Mouse (Mus musculus): Measurements from ENCODE around the gene Gm7168. TPM values are rescaled to one million over a fixed set of nuclear protein-coding genes. Genes with fewer than 3 reads are reported as not detected.
"Not testable (repeated sequence)": the region's sequence is repeated elsewhere in the genome, so short reads cannot be mapped to it uniquely, and the experiment has no call there.

Gm7168 gene
- not detected in 2 replicates for total RNA-seq (2012; rRNA removed)
- total RNA-seq (2014; rRNA removed) = not detected in 2 replicates
- polyA plus RNA-seq (2012; ENCODE audit: insufficient read length, low read depth) = not detected in 2 replicates

DNA sequence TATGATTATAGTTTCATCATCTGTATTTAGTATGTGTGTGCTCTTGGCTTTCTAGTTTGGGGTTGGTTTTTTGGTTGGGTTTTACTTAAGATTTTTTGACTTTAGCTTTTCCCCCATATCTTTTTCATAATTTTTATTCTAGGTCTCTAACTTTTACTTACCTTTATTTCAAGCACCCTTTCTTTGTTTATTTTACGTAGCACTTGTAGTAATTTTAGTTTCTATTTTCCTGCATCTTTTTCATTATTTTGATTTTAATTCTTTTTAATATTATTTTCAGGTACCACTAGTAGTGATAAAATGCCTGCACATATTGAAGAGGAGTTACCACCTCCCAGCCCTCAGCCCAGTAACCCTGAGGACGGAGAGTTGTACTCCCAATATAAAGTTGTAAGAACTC is at the start of gene Gm7168:
Gm7168 (plus strand) TSS at position 301 of the 400 bp plus-strand sequence.
- H3K27ac ChIP-seq (ENCODE audit: insufficient read depth, low read depth); H3K4me1 ChIP-seq (ENCODE audit: control insufficient read depth in 1 of 2, insufficient read depth in 2 of 2); H3K9ac ChIP-seq (ENCODE audit: insufficient read depth, low read depth); DNase-seq (ENCODE audit: extremely low read depth); in situ Hi-C loops (cut with MboI; ENCODE audit: low pct_ligation_motif_present, low pct_unique_long_range_greater_than_20kb, low sequenced_read_pairs); H3K27me3 ChIP-seq (replicated peaks); H3K9me3 ChIP-seq (replicated peaks; ENCODE audit: low read length); H3K36me3 ChIP-seq (replicated peaks in 1 of 2; ENCODE audit: control insufficient read depth in 1 of 2, insufficient read depth in 1 of 2, low read length in 1 of 2); H3K4me3 ChIP-seq (replicated peaks in 1 of 3; ENCODE audit: low read depth in 2 of 3, low read length in 2 of 3, poor library complexity in 1 of 3); dilution Hi-C loops (cut with MboI; ENCODE audit: extremely low pct_ligation_motif_present, extremely low pct_unique_long_range_greater_than_20kb, low sequenced_read_pairs); H3K4me2 ChIP-seq (ENCODE audit: insufficient read depth, low read depth, poor library complexity, severe bottlenecking); H3K79me2 ChIP-seq (replicated peaks; ENCODE audit: control insufficient read depth, extremely low read depth, insufficient read depth, poor library complexity, severe bottlenecking): not testable (repeated sequence)

DNA sequence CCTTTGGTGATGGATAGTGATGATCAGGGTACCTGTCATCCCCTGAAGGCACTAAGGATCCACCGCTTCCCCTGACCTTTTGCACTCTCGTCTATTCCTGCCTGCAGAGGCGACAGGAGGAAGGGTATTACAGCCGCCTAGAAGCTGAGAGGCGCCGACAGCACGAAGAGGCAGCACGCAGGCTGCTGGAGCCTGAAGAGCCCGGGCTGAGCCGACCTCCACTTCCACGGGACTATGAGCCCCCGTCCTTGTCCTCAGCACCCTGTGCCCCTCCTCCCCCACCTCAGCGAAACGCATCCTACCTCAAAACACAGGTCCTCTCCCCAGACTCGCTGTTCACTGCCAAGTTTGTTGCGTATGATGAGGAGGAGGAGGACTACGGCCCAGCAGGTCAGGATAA is 49.3 kb upstream of the Gm7168 start:
- H3K36me3 ChIP-seq (replicated peaks in 1 of 2; ENCODE audit: control insufficient read depth in 1 of 2, insufficient read depth in 1 of 2, low read length in 1 of 2) = peaks cover 10 to 13% of the 10 kb centered on the region in 2 experiments
- no peak for TF ChIP-seq MAX (IDR thresholded peaks at IDR 0.05; ENCODE audit: low read length)
- no peak for TF ChIP-seq UBTF (IDR thresholded peaks at IDR 0.05; ENCODE audit: low read depth, low read length)
- TF ChIP-seq NELFE (IDR thresholded peaks at IDR 0.05; ENCODE audit: low read depth, low read length) = no peak
- no peak for TF ChIP-seq MXI1 (IDR thresholded peaks at IDR 0.05; ENCODE audit: low read depth, low read length)
- TF ChIP-seq USF1 (IDR thresholded peaks at IDR 0.05; ENCODE audit: low read depth, low read length) = no peak
- TF ChIP-seq MAZ (IDR thresholded peaks at IDR 0.05; ENCODE audit: low read depth, low read length) = no peak
- TF ChIP-seq ZNF384 (IDR thresholded peaks at IDR 0.05; ENCODE audit: low read depth, low read length) = no peak
- no peak for TF ChIP-seq E2F4 (IDR thresholded peaks at IDR 0.05; ENCODE audit: insufficient replicate concordance, low read depth, low read length)
- TF ChIP-seq RAD21 (IDR thresholded peaks at IDR 0.05; ENCODE audit: low read depth, low read length) = no peak
- TF ChIP-seq TBP (conservative IDR thresholded peaks at IDR 0.05; ENCODE audit: low read depth, low read length) = no peak
- TF ChIP-seq CTCF (conservative IDR thresholded peaks at IDR 0.05 in 1 of 2, IDR thresholded peaks at IDR 0.05 in 1 of 2; ENCODE audit: low read depth in 2 of 2, low read length in 2 of 2) = no peak
- no peak for TF ChIP-seq KAT2A (IDR thresholded peaks at IDR 0.05; ENCODE audit: insufficient replicate concordance, low read length)
- no peak for TF ChIP-seq CHD2 (IDR thresholded peaks at IDR 0.05; ENCODE audit: low read length)
- no peak for TF ChIP-seq BHLHE40 (IDR thresholded peaks at IDR 0.05; ENCODE audit: low read depth, low read length)
- no peak for TF ChIP-seq HCFC1 (IDR thresholded peaks at IDR 0.05; ENCODE audit: low read depth, low read length)
- TF ChIP-seq ELF1 (IDR thresholded peaks at IDR 0.05; ENCODE audit: low read depth, low read length) = no peak
- TF ChIP-seq IRF4 (IDR thresholded peaks at IDR 0.05; ENCODE audit: low read depth, low read length) = no peak
- no peak for TF ChIP-seq NRF1 (IDR thresholded peaks at IDR 0.05; ENCODE audit: low read depth, low read length)
- no peak for TF ChIP-seq TCF12 (IDR thresholded peaks at IDR 0.05; ENCODE audit: low read depth, low read length)
- no peak for TF ChIP-seq JUND (conservative IDR thresholded peaks at IDR 0.05; ENCODE audit: low read depth, low read length)
- H3K27ac ChIP-seq (ENCODE audit: insufficient read depth, low read depth) = no peak overlapping the region
- dilution Hi-C loops (cut with MboI; ENCODE audit: extremely low pct_ligation_motif_present, extremely low pct_unique_long_range_greater_than_20kb, low sequenced_read_pairs) = no loop called here
- H3K9me3 ChIP-seq (replicated peaks; ENCODE audit: low read length) = no peaks in the 10 kb centered on the region
- H3K4me1 ChIP-seq (ENCODE audit: control insufficient read depth in 1 of 2, insufficient read depth in 2 of 2) = no peaks in the 10 kb centered on the region
- no peaks in the 10 kb centered on the region for H3K79me2 ChIP-seq (replicated peaks; ENCODE audit: control insufficient read depth, extremely low read depth, insufficient read depth, poor library complexity, severe bottlenecking)
- DNase-seq (ENCODE audit: extremely low read depth) = no peak
- no peak overlapping the region for H3K4me3 ChIP-seq (replicated peaks in 1 of 3; ENCODE audit: low read depth in 2 of 3, low read length in 2 of 3, poor library complexity in 1 of 3)
- H3K9ac ChIP-seq (ENCODE audit: insufficient read depth, low read depth) = no peak overlapping the region
- no peak overlapping the region for H3K4me2 ChIP-seq (ENCODE audit: insufficient read depth, low read depth, poor library complexity, severe bottlenecking)
- H3K27me3 ChIP-seq (replicated peaks) = no peaks in the 10 kb centered on the region
- in situ Hi-C loops (cut with MboI; ENCODE audit: low pct_ligation_motif_present, low pct_unique_long_range_greater_than_20kb, low sequenced_read_pairs) = no loop called here

All from CH12.LX (cell line).